Mouse (Mus musculus) megakaryocyte, embryonic 14.5 days (primary cell): ENCODE results near the gene Dock4.

Experiments used
- FLI1 ChIP-seq: IDR thresholded peaks from 2 replicates; pipeline ENCODE4 v1.6.1; 2012; ENCODE audit warnings: low read length, inconsistent platforms, mixed read lengths
- GATA1 ChIP-seq: IDR thresholded peaks from 3 replicates; pipeline ENCODE4 v1.6.1; 2012; ENCODE audit warnings: mixed read lengths, low read length, inconsistent platforms, borderline replicate concordance

DNA sequence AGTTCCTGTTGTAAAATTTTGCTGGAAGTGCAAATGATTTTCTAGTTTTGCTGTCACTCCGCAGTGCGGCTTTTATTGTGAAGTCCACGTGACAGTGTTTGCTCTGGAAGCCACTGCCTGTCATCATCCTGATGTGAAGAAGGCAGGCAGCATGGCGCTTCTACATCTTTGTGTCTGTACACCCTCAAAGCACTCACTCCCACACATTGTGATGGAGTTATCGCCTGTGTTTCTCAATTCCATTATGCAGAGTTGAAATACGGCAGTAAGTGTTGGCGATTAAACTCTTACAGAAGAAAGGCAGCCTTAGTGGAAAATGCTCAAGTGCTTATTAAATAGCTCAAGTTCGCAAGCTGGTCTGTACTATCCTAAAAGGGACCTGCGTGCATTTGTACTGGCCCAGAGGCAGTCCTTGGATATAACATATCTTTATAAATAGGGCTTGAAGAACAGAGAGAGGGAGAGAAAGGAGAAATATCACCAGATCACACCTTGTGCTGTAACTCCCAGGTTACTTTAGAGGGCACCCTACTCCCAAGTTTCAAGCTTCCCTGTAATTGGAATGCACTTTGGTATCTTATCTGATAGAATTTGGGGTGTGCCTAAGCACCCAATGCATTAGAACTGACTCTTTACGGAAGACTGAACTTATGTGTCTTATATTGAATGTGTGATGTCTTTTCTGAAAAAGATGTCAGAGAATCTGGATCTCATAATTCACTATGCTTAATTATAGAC is 396.7 kb downstream of the Dock4 start:
- TF ChIP-seq GATA1 (no peak), FLI1 (no peak)
